In genomic region chr15:45016741-45017140, GRCm38 (mm10) we compare ENCODE assay signal across 15 mouse cellular contexts.
DNase-seq lines count a peak whose midpoint lies in the region; ATAC-seq and TF ChIP-seq lines count a peak whose summit lies in the region.
"Had no signal": no experiment of that assay in that cellular context is flagged by ENCODE, and none has a peak within 500 bp of the region (broad histone marks: within the 10 kb centered on the region; RNA-seq: fewer than 3 reads in every experiment).

No protein-coding gene starts in this region.

- no peaks in the 10 kb centered on the region for H3K9me3 ChIP-seq in midbrain, postnatal 0 days (ENCODE audit: low read length)
- H3K9me3 ChIP-seq in forebrain, embryonic 12.5 days: no peaks in the 10 kb centered on the region
- H3K9me3 ChIP-seq: limb, embryonic 15.5 days; midbrain, embryonic 10.5 days had no signal

- no peak overlapping the region for H3K4me3 ChIP-seq in gastrocnemius, adult 2 months
- no peak overlapping the region for H3K4me3 ChIP-seq in midbrain, postnatal 0 days (ENCODE audit: low read depth, low read length)
- no peak overlapping the region for H3K4me3 ChIP-seq in forebrain, embryonic 12.5 days (replicated peaks)
- H3K4me3 ChIP-seq: heart, adult 2 months; limb, embryonic 15.5 days; midbrain, embryonic 10.5 days; myocyte had no signal

- H3K9ac ChIP-seq in midbrain, postnatal 0 days (replicated peaks; ENCODE audit: low read length, poor library complexity, severe bottlenecking): no peak overlapping the region
- no peak overlapping the region for H3K9ac ChIP-seq in forebrain, embryonic 12.5 days
- H3K9ac ChIP-seq: limb, embryonic 15.5 days; liver, postnatal 0 days had no signal

- H3K4me1 ChIP-seq in midbrain, postnatal 0 days (ENCODE audit: insufficient read depth, low read length): no peaks in the 10 kb centered on the region
- no peaks in the 10 kb centered on the region for H3K4me1 ChIP-seq in forebrain, embryonic 12.5 days
- H3K4me1 ChIP-seq: limb, embryonic 15.5 days; midbrain, embryonic 10.5 days had no signal

- no peak for TF ChIP-seq CTCF in gastrocnemius, adult 2 months (IDR thresholded peaks at IDR 0.05)
- no peak for TF ChIP-seq CTCF in midbrain, postnatal 0 days (IDR thresholded peaks at IDR 0.05)

- no peaks in the 10 kb centered on the region for H3K36me3 ChIP-seq in midbrain, postnatal 0 days (ENCODE audit: insufficient read depth, low read length)
- no peaks in the 10 kb centered on the region for H3K36me3 ChIP-seq in forebrain, embryonic 12.5 days (replicated peaks)
- H3K36me3 ChIP-seq: limb, embryonic 15.5 days; midbrain, embryonic 10.5 days had no signal

- ATAC-seq in midbrain, postnatal 0 days (ENCODE audit: low FRiP score): no peak
- ATAC-seq in forebrain, embryonic 12.5 days (ENCODE audit: low FRiP score): no peak
- ATAC-seq: hindbrain, postnatal 0 days; liver, postnatal 0 days had no signal

- H3K27me3 ChIP-seq in midbrain, postnatal 0 days (ENCODE audit: insufficient read depth, low read length): no peaks in the 10 kb centered on the region
- H3K27me3 ChIP-seq in forebrain, embryonic 12.5 days: no peaks in the 10 kb centered on the region
- H3K27me3 ChIP-seq: limb, embryonic 15.5 days had no signal

- 77% methylated on average over 6 of the region's 6 CpGs for WGBS in midbrain, postnatal 0 days
- WGBS in forebrain, embryonic 12.5 days: 84% methylated on average over 6 of the region's 6 CpGs

- intact Hi-C loops in left cerebral cortex, postnatal 4 days (cut with DNase I): no loop called here
- intact Hi-C loops in gastrocnemius, adult 2 months (cut with DNase I): no loop called here

- H3K4me2 ChIP-seq in midbrain, postnatal 0 days (ENCODE audit: low read depth, low read length, poor library complexity, severe bottlenecking): no peak overlapping the region
- no peak overlapping the region for H3K4me2 ChIP-seq in forebrain, embryonic 12.5 days
- H3K4me2 ChIP-seq: limb, embryonic 15.5 days had no signal

- H3K27ac ChIP-seq in gastrocnemius, adult 2 months: no peak overlapping the region
- no peak overlapping the region for H3K27ac ChIP-seq in midbrain, postnatal 0 days (ENCODE audit: low read depth, low read length)
- H3K27ac ChIP-seq in forebrain, embryonic 12.5 days: no peak overlapping the region
- H3K27ac ChIP-seq: heart, adult 2 months; hindbrain, postnatal 0 days; limb, embryonic 15.5 days; midbrain, embryonic 10.5 days had no signal

- peak; percentile 45 for DNase-seq in left cerebral cortex, adult 11 months (ENCODE audit: low spot score)
- no peak for DNase-seq in left cerebral cortex, postnatal 4 days
- peak; percentile 75 for DNase-seq in layer of hippocampus, adult 9-11 months
- DNase-seq in right cerebral cortex, adult 18-20 months: peak; percentile 70
- no peak for DNase-seq in gastrocnemius, adult 2 months
- no peak for DNase-seq in midbrain, postnatal 0 days (ENCODE audit: low spot score)
- DNase-seq: gastrocnemius, postnatal 10 days; heart, adult 2 months; kidney, adult 9 months; liver, postnatal 0 days had no signal

Comparison
In these comparisons a context has a peak if more than half of its experiments do, and no peak if none do; other contexts are left out.
1. DNase-seq: peak in left cerebral cortex, adult 11 months (single experiment), layer of hippocampus, adult 9-11 months (single experiment) and right cerebral cortex, adult 18-20 months (single experiment); none in left cerebral cortex, postnatal 4 days (single experiment), gastrocnemius, adult 2 months (single experiment) and midbrain, postnatal 0 days (single experiment).